Mouse (Mus musculus) Muller cell, postnatal 12 days (primary cell): ENCODE measurements at regions not wholly inside any gene's neighbourhood (a gene's known extent, or its start where the extent isn't known, plus 50 kb on each side); places are given as distances from the start of the nearest gene placed in this dataset.

Experiments used
- DNase-seq: peaks from one replicate; pipeline ENCODE4 v3.0.0-alpha.2; 2015; ENCODE audit errors: inconsistent ontology term

DNA sequence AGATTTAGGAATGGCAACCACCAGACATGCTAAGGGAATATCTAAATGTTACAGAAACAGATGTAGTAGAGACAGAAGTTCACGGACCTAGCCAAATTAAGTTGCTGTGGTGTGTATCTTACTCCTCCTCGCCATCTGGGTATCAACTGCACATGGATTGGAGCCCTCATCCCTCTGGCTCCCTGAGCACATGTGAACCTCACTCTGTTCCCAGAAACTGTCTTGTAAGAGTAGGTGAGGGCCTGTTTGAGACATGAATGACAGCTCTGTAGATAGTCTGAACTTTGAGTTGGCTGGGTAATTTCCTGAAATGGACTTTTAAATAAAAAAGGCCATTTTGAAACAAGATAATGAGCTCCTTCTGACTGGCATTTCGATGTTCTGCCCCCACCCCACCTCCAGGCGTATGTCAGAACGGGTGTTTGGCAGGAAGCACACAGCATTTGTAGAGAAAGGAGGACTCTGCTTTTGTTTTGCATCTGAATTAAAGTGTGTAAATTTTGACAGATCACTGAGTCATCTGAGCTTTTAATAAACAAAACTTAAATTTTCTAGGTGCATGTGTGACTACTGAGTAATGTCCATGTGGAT is 196.9 kb upstream of the Cep126 start:
- no peak for DNase-seq

DNA sequence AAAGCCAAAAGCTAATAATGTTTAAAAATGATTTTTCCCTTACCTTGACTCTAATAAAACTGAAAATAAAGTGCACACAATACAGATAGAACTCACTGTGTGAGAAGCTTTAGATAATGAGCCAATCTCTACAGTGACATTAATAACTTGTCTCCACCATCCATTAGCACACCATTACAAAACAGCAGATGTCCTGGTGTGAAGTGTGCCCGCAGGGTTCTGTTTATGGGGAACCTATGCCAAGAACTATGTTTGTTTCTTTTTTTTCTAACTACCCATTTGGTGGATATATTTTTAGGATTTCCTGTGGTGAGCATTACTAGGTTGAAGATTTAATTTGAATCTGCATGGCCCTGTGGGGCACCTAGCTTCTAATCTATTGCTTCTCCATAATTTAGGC is 203.3 kb upstream of the Trpc6 start:
- DNase-seq = no peak

DNA sequence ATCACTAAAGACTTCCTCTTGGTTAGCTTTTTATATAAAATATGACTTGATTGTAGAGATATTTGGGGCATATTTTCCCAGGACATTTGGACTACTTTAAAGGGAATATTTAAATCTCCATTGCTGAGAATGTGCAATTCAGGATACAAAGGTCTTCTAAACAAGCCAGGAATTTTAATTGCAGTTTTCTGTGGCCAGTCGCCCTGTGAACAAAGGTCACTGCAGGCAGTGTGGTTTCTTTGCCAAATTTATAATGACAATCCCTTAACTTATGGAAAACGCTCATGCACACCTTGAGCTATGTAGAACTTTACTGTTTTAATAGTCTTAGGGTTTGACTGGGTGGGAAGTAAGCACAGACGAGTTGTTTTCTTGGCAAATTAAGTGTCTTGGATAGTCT is 192.9 kb upstream of the Trpc6 start:
- peak; percentile 60 for DNase-seq
